Mouse (Mus musculus): ENCODE data around the gene Mtmr10. TPM values are rescaled to one million over a fixed set of nuclear protein-coding genes. Genes with fewer than 3 reads are reported as not detected.

Gene Mtmr10
- polyA plus RNA-seq, 1 experiment from 2014 or later = 15.4 TPM

GRCm38 (mm10) chr7:64249715-64250114 lies 37.7 kb upstream of the Mtmr10 start:
- WGBS = 81% methylated on average over 4 of the region's 4 CpGs
- no peak overlapping the region for H3K4me3 ChIP-seq (replicated peaks; ENCODE audit: low read length)

GRCm38 (mm10) chr7:64250417-64250816 lies 37.0 kb upstream of the Mtmr10 start:
- Histone ChIP-seq H3K4me3 (replicated peaks; ENCODE audit: low read length) (no peak overlapping the region), H3K27me3 (ENCODE audit: control insufficient read depth, insufficient read depth, low read length) (no peaks in the 10 kb centered on the region), H3K36me3 (replicated peaks; ENCODE audit: control insufficient read depth, insufficient read depth) (no peaks in the 10 kb centered on the region), H3K4me1 (replicated peaks; ENCODE audit: control insufficient read depth, insufficient read depth, low read length) (no peaks in the 10 kb centered on the region), H3K9me3 (ENCODE audit: control insufficient read depth, low read length) (no peaks in the 10 kb centered on the region), H3K4me2 (replicated peaks) (no peak overlapping the region), H3K9ac (no peak overlapping the region), H3K27ac (no peak overlapping the region)
- ATAC-seq (ENCODE audit: low FRiP score) (no peak), DNase-seq (ENCODE audit: low spot score) (no peak)
- 90% methylated on average over 7 of the region's 7 CpGs for WGBS

More at GRCm38 (mm10) chr7:64249715-64250114, 37.7 kb upstream of the Mtmr10 start:
- DNase-seq (ENCODE audit: low spot score) = no peak
- H3K9ac ChIP-seq = no peak overlapping the region
- ATAC-seq (ENCODE audit: low FRiP score) = no peak
- no peaks in the 10 kb centered on the region for H3K4me1 ChIP-seq (replicated peaks; ENCODE audit: control insufficient read depth, insufficient read depth, low read length)
- no peaks in the 10 kb centered on the region for H3K9me3 ChIP-seq (ENCODE audit: control insufficient read depth, low read length)
- no peaks in the 10 kb centered on the region for H3K27me3 ChIP-seq (ENCODE audit: control insufficient read depth, insufficient read depth, low read length)
- no peak overlapping the region for H3K4me2 ChIP-seq (replicated peaks)
- H3K36me3 ChIP-seq (replicated peaks; ENCODE audit: control insufficient read depth, insufficient read depth) = no peaks in the 10 kb centered on the region
- no peak overlapping the region for H3K27ac ChIP-seq

GRCm38 (mm10) chr7:64253736-64254135 lies 33.7 kb upstream of the Mtmr10 start:
- Histone ChIP-seq H3K4me3 (replicated peaks; ENCODE audit: low read length) (no peak overlapping the region), H3K4me1 (replicated peaks; ENCODE audit: control insufficient read depth, insufficient read depth, low read length) (no peaks in the 10 kb centered on the region), H3K9ac (no peak overlapping the region), H3K9me3 (ENCODE audit: control insufficient read depth, low read length) (no peaks in the 10 kb centered on the region), H3K27me3 (ENCODE audit: control insufficient read depth, insufficient read depth, low read length) (no peaks in the 10 kb centered on the region), H3K36me3 (replicated peaks; ENCODE audit: control insufficient read depth, insufficient read depth) (no peaks in the 10 kb centered on the region), H3K4me2 (replicated peaks) (no peak overlapping the region), H3K27ac (no peak overlapping the region)
- no peak for DNase-seq (ENCODE audit: low spot score)
- ATAC-seq (ENCODE audit: low FRiP score) = no peak
- 96% methylated on average over 3 of the region's 3 CpGs for WGBS

GRCm38 (mm10) chr7:64265502-64266279 lies 21.8 kb upstream of the Mtmr10 start:
- H3K9me3 ChIP-seq (ENCODE audit: control insufficient read depth, low read length) = peaks cover 16% of the 10 kb centered on the region
- H3K4me2 ChIP-seq (replicated peaks) = no peak overlapping the region
- ATAC-seq (ENCODE audit: low FRiP score) (no peak), DNase-seq (ENCODE audit: low spot score) (no peak)
- no peak overlapping the region for H3K27ac ChIP-seq
- H3K9ac ChIP-seq = no peak overlapping the region
- no peaks in the 10 kb centered on the region for H3K4me1 ChIP-seq (replicated peaks; ENCODE audit: control insufficient read depth, insufficient read depth, low read length)
- H3K27me3 ChIP-seq (ENCODE audit: control insufficient read depth, insufficient read depth, low read length) = 0 out of 2 replicates have a peak, but pooled peaks cover 3% of the 10 kb centered on the region
- H3K36me3 ChIP-seq (replicated peaks; ENCODE audit: control insufficient read depth, insufficient read depth) = no peaks in the 10 kb centered on the region
- 86% methylated on average over 13 of the region's 13 CpGs for WGBS
- no peak overlapping the region for H3K4me3 ChIP-seq (replicated peaks; ENCODE audit: low read length)

GRCm38 (mm10) chr7:64266587-64266986 lies 20.9 kb upstream of the Mtmr10 start:
- Histone ChIP-seq H3K4me1 (replicated peaks; ENCODE audit: control insufficient read depth, insufficient read depth, low read length) (no peaks in the 10 kb centered on the region), H3K36me3 (replicated peaks; ENCODE audit: control insufficient read depth, insufficient read depth) (no peaks in the 10 kb centered on the region), H3K4me2 (replicated peaks) (no peak overlapping the region), H3K27me3 (ENCODE audit: control insufficient read depth, insufficient read depth, low read length) (0 out of 2 replicates have a peak, but pooled peaks cover 3% of the 10 kb centered on the region), H3K9ac (no peak overlapping the region), H3K4me3 (replicated peaks; ENCODE audit: low read length) (no peak overlapping the region), H3K27ac (no peak overlapping the region), H3K9me3 (ENCODE audit: control insufficient read depth, low read length) (peaks cover 8% of the 10 kb centered on the region)
- 96% methylated on average over 4 of the region's 4 CpGs for WGBS
- DNase-seq (ENCODE audit: low spot score) (no peak), ATAC-seq (ENCODE audit: low FRiP score) (no peak)

GRCm38 (mm10) chr7:64271926-64272325 lies 15.5 kb upstream of the Mtmr10 start:
- Histone ChIP-seq H3K4me1 (replicated peaks; ENCODE audit: control insufficient read depth, insufficient read depth, low read length) (no peaks in the 10 kb centered on the region), H3K27me3 (ENCODE audit: control insufficient read depth, insufficient read depth, low read length) (0 out of 2 replicates have a peak, but pooled peaks cover 3% of the 10 kb centered on the region), H3K4me2 (replicated peaks) (no peak overlapping the region), H3K9me3 (ENCODE audit: control insufficient read depth, low read length) (no peaks in the 10 kb centered on the region), H3K36me3 (replicated peaks; ENCODE audit: control insufficient read depth, insufficient read depth) (no peaks in the 10 kb centered on the region), H3K9ac (no peak overlapping the region), H3K4me3 (replicated peaks; ENCODE audit: low read length) (no peak overlapping the region), H3K27ac (no peak overlapping the region)
- 7% methylated on average over 4 of the region's 4 CpGs for WGBS
- ATAC-seq (ENCODE audit: low FRiP score) (peak; percentile 70), DNase-seq (ENCODE audit: low spot score) (peak; percentile 47)

- H3K4me2 ChIP-seq (replicated peaks) = no peak overlapping the region
- no peak overlapping the region for H3K27ac ChIP-seq
- no peak overlapping the region for H3K9ac ChIP-seq
- no peaks in the 10 kb centered on the region for H3K27me3 ChIP-seq (ENCODE audit: control insufficient read depth, insufficient read depth, low read length)
- no peaks in the 10 kb centered on the region for H3K36me3 ChIP-seq (replicated peaks; ENCODE audit: control insufficient read depth, insufficient read depth)
- DNase-seq (ENCODE audit: low spot score) (no peak), ATAC-seq (ENCODE audit: low FRiP score) (peak; percentile 60; the same call in 1 of the 2 replicates)
- 40% methylated on average over 4 of the region's 4 CpGs for WGBS
- no peak overlapping the region for H3K4me3 ChIP-seq (replicated peaks; ENCODE audit: low read length)
- no peaks in the 10 kb centered on the region for H3K4me1 ChIP-seq (replicated peaks; ENCODE audit: control insufficient read depth, insufficient read depth, low read length)
- H3K9me3 ChIP-seq (ENCODE audit: control insufficient read depth, low read length) = no peaks in the 10 kb centered on the region
Measured at GRCm38 (mm10) chr7:64275518-64275917, 11.9 kb upstream of the Mtmr10 start.

GRCm38 (mm10) chr7:64276921-64277320 lies 10.5 kb upstream of the Mtmr10 start:
- Histone ChIP-seq H3K36me3 (replicated peaks; ENCODE audit: control insufficient read depth, insufficient read depth) (no peaks in the 10 kb centered on the region), H3K9ac (no peak overlapping the region), H3K9me3 (ENCODE audit: control insufficient read depth, low read length) (no peaks in the 10 kb centered on the region), H3K4me2 (replicated peaks) (no peak overlapping the region), H3K4me1 (replicated peaks; ENCODE audit: control insufficient read depth, insufficient read depth, low read length) (no peaks in the 10 kb centered on the region), H3K27me3 (ENCODE audit: control insufficient read depth, insufficient read depth, low read length) (no peaks in the 10 kb centered on the region), H3K4me3 (replicated peaks; ENCODE audit: low read length) (no peak overlapping the region), H3K27ac (no peak overlapping the region)
- WGBS = 45% methylated on average over 6 of the region's 6 CpGs
- no peak for ATAC-seq (ENCODE audit: low FRiP score)
- no peak for DNase-seq (ENCODE audit: low spot score)

GRCm38 (mm10) chr7:64278526-64278925 lies 8.9 kb upstream of the Mtmr10 start:
- H3K27ac ChIP-seq = no peak overlapping the region
- no peaks in the 10 kb centered on the region for H3K4me1 ChIP-seq (replicated peaks; ENCODE audit: control insufficient read depth, insufficient read depth, low read length)
- 94% methylated on average over 1 of the region's 1 CpGs for WGBS
- DNase-seq (ENCODE audit: low spot score) (no peak), ATAC-seq (ENCODE audit: low FRiP score) (no peak)
- no peaks in the 10 kb centered on the region for H3K27me3 ChIP-seq (ENCODE audit: control insufficient read depth, insufficient read depth, low read length)
- no peak overlapping the region for H3K4me3 ChIP-seq (replicated peaks; ENCODE audit: low read length)
- H3K9ac ChIP-seq = no peak overlapping the region
- no peak overlapping the region for H3K4me2 ChIP-seq (replicated peaks)
- no peaks in the 10 kb centered on the region for H3K36me3 ChIP-seq (replicated peaks; ENCODE audit: control insufficient read depth, insufficient read depth)
- H3K9me3 ChIP-seq (ENCODE audit: control insufficient read depth, low read length) = no peaks in the 10 kb centered on the region

Measured in hindbrain, embryonic 14.5 days (tissue).